Mouse (Mus musculus): Measurements from ENCODE around the gene Glrp1. TPM values are rescaled to one million over a fixed set of nuclear protein-coding genes. Genes with fewer than 3 reads are reported as not detected.

Gene Glrp1
- polyA plus RNA-seq, 2 experiments: not detected

DNA sequence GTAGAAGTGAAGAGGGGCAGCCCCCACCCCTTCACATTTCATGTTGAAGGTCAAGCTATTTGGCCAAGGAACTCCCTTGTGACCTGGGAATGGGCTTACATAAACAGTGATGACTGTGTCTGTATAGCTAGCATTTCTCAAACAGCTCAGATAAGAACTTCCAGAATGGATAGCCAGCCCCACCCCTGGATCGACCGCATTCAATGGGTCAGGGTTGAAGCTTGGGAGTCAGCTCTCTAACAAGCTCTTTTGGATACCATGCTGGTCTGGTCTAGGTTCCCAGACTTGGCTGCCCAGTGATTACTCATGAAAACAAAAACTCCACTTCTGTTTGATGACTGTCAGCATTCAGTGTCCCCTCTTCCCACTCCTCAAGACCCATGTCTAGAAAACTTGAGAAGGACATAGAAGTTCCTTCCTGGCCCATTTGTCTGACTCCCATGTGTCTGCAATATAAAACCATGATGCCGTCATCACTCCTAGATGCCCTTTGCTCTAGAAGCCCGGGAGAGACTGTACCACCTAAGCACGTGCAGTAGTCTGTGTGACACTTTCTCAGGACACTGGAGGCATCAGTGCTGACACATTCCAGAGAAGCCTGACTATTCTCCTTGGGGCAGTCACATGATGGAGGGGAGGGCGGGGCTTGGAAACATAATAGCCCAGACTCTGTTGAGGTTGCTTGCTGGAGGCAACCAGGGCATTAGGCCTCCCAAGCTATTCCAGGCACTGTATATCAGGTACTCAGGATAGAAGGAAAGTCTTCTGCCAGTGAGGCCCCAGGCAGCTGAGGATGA, 45.6 kb downstream of the Glrp1 start:
- Histone ChIP-seq H3K36me3 (ENCODE audit: control insufficient read depth, insufficient read depth, low read length) (no peaks in the 10 kb centered on the region), H3K4me1 (ENCODE audit: control insufficient read depth, insufficient read depth, low read length) (peaks cover 12% of the 10 kb centered on the region), H3K9ac (ENCODE audit: low read depth, low read length, severe bottlenecking) (no peak overlapping the region), H3K4me3 (replicated peaks; ENCODE audit: low read length) (no peak overlapping the region), H3K4me2 (replicated peaks; ENCODE audit: low read depth, low read length, severe bottlenecking) (no peak overlapping the region), H3K9me3 (ENCODE audit: control insufficient read depth, low read length) (no peaks in the 10 kb centered on the region), H3K27ac (replicated peaks; ENCODE audit: low read depth, low read length) (no peak overlapping the region), H3K27me3 (ENCODE audit: control insufficient read depth, insufficient read depth, low read length) (no peaks in the 10 kb centered on the region)
- no peak for TF ChIP-seq POLR2A (IDR thresholded peaks at IDR 0.05; ENCODE audit: borderline replicate concordance, extremely low read depth, insufficient read depth, insufficient read length)
- WGBS: 85% methylated on average over 6 of the region's 6 CpGs
- DNase-seq (ENCODE audit: low spot score) (no peak), ATAC-seq (ENCODE audit: low FRiP score, low read depth) (no peak)

GRCm38 (mm10) chr1:88463241-88463640, 46.6 kb downstream of the Glrp1 start:
- no peak overlapping the region for H3K4me3 ChIP-seq (replicated peaks; ENCODE audit: low read length)
- ATAC-seq (ENCODE audit: low FRiP score, low read depth) (no peak), DNase-seq (ENCODE audit: low spot score) (no peak)
- H3K4me1 ChIP-seq (ENCODE audit: control insufficient read depth, insufficient read depth, low read length): peaks cover 12% of the 10 kb centered on the region
- no peaks in the 10 kb centered on the region for H3K27me3 ChIP-seq (ENCODE audit: control insufficient read depth, insufficient read depth, low read length)
- no peak for TF ChIP-seq POLR2A (IDR thresholded peaks at IDR 0.05; ENCODE audit: borderline replicate concordance, extremely low read depth, insufficient read depth, insufficient read length)
- no peak overlapping the region for H3K9ac ChIP-seq (ENCODE audit: low read depth, low read length, severe bottlenecking)
- no peaks in the 10 kb centered on the region for H3K36me3 ChIP-seq (ENCODE audit: control insufficient read depth, insufficient read depth, low read length)
- H3K4me2 ChIP-seq (replicated peaks; ENCODE audit: low read depth, low read length, severe bottlenecking): no peak overlapping the region
- H3K27ac ChIP-seq (replicated peaks; ENCODE audit: low read depth, low read length): 0 out of 2 replicates have a peak overlapping the region, but pooled peaks have one; percentile 26
- WGBS: 80% methylated on average over 3 of the region's 3 CpGs
- no peaks in the 10 kb centered on the region for H3K9me3 ChIP-seq (ENCODE audit: control insufficient read depth, low read length)

- DNase-seq (ENCODE audit: low spot score): peak; percentile 63
- no peak overlapping the region for H3K4me3 ChIP-seq (replicated peaks; ENCODE audit: low read length)
- peaks cover 12% of the 10 kb centered on the region for H3K4me1 ChIP-seq (ENCODE audit: control insufficient read depth, insufficient read depth, low read length)
- TF ChIP-seq POLR2A (IDR thresholded peaks at IDR 0.05; ENCODE audit: borderline replicate concordance, extremely low read depth, insufficient read depth, insufficient read length): no peak
- H3K27ac ChIP-seq (replicated peaks; ENCODE audit: low read depth, low read length): peak overlapping the region; percentile 26; the same call in 1 of the 2 replicates
- no peaks in the 10 kb centered on the region for H3K27me3 ChIP-seq (ENCODE audit: control insufficient read depth, insufficient read depth, low read length)
- no peak overlapping the region for H3K9ac ChIP-seq (ENCODE audit: low read depth, low read length, severe bottlenecking)
- 32% methylated on average over 6 of the region's 6 CpGs for WGBS
- no peaks in the 10 kb centered on the region for H3K36me3 ChIP-seq (ENCODE audit: control insufficient read depth, insufficient read depth, low read length)
- ATAC-seq (ENCODE audit: low FRiP score, low read depth): peak; percentile 76
- H3K9me3 ChIP-seq (ENCODE audit: control insufficient read depth, low read length): no peaks in the 10 kb centered on the region
- no peak overlapping the region for H3K4me2 ChIP-seq (replicated peaks; ENCODE audit: low read depth, low read length, severe bottlenecking)
Observed at GRCm38 (mm10) chr1:88462484-88462883, 47.4 kb downstream of the Glrp1 start.

DNA sequence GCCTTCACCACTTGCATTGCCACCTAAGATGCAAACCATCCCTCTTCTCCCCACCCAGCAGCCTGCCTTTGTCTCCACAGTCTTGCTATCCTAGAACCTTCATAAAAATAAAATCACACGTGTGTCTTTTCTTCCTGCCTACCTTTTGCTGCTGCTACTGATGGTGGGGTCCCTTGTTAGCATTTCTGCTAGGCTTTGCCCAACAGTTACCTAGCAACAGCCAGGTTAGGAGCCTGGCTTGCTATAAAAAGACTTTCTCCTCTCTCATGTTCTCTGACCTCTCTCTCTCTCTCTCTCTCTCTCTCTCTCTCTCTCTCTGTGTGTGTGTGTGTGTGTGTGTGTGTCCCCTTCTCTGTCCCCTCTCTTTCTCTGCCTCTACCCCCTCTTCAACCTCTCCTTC, 48.8 kb downstream of the Glrp1 start:
- no peak for DNase-seq (ENCODE audit: low spot score)
- Histone ChIP-seq H3K4me1 (ENCODE audit: control insufficient read depth, insufficient read depth, low read length) (peaks cover 12% of the 10 kb centered on the region), H3K27me3 (ENCODE audit: control insufficient read depth, insufficient read depth, low read length) (no peaks in the 10 kb centered on the region), H3K9me3 (ENCODE audit: control insufficient read depth, low read length) (no peaks in the 10 kb centered on the region), H3K9ac (ENCODE audit: low read depth, low read length, severe bottlenecking) (no peak overlapping the region), H3K4me3 (replicated peaks; ENCODE audit: low read length) (no peak overlapping the region), H3K36me3 (ENCODE audit: control insufficient read depth, insufficient read depth, low read length) (no peaks in the 10 kb centered on the region), H3K4me2 (replicated peaks; ENCODE audit: low read depth, low read length, severe bottlenecking) (no peak overlapping the region), H3K27ac (replicated peaks; ENCODE audit: low read depth, low read length) (no peak overlapping the region)
- ATAC-seq (ENCODE audit: low FRiP score, low read depth): no peak
- no peak for TF ChIP-seq POLR2A (IDR thresholded peaks at IDR 0.05; ENCODE audit: borderline replicate concordance, extremely low read depth, insufficient read depth, insufficient read length)
- WGBS: 14% methylated on average over 1 of the region's 1 CpGs

DNA sequence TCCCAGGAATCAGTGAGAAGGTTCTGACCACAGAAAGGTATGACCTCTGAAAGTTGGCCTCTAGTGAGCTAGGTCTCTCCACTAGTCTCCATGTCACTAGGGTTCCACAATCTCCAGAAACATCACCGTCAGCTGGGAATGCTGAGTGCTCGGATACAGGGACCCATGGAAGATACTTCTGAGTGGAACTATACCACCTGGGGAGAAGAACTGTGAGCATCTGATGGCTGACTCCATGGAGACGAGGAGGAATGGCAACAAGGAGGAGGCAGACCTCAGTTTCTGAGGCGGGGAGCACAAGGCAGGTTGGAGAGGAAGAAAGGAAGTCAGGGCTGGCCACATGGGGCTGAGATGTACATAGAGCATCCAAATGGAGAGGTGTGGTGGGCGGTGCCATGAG, 50.2 kb downstream of the Glrp1 start:
- H3K4me3 ChIP-seq (replicated peaks; ENCODE audit: low read length): no peak overlapping the region
- H3K4me2 ChIP-seq (replicated peaks; ENCODE audit: low read depth, low read length, severe bottlenecking): no peak overlapping the region
- H3K36me3 ChIP-seq (ENCODE audit: control insufficient read depth, insufficient read depth, low read length): no peaks in the 10 kb centered on the region
- no peak for ATAC-seq (ENCODE audit: low FRiP score, low read depth)
- H3K9me3 ChIP-seq (ENCODE audit: control insufficient read depth, low read length): no peaks in the 10 kb centered on the region
- no peak overlapping the region for H3K9ac ChIP-seq (ENCODE audit: low read depth, low read length, severe bottlenecking)
- no peak overlapping the region for H3K27ac ChIP-seq (replicated peaks; ENCODE audit: low read depth, low read length)
- TF ChIP-seq POLR2A (IDR thresholded peaks at IDR 0.05; ENCODE audit: borderline replicate concordance, extremely low read depth, insufficient read depth, insufficient read length): no peak
- DNase-seq (ENCODE audit: low spot score): no peak
- H3K4me1 ChIP-seq (ENCODE audit: control insufficient read depth, insufficient read depth, low read length): peaks cover 12% of the 10 kb centered on the region
- H3K27me3 ChIP-seq (ENCODE audit: control insufficient read depth, insufficient read depth, low read length): no peaks in the 10 kb centered on the region
- WGBS: 82% methylated on average over 5 of the region's 5 CpGs

Measured in limb, embryonic 14.5 days (tissue).